Comparison of ENCODE assay signal across 8 mouse cellular contexts in genomic region chr4:98545376-98545775, GRCm38 (mm10).
DNase-seq lines count a peak whose midpoint lies in the region; ATAC-seq and TF ChIP-seq lines count a peak whose summit lies in the region.

No protein-coding gene starts in this region.

- 38% methylated on average over 1 of the region's 1 CpGs for WGBS in limb, embryonic 12.5 days
- WGBS in limb, embryonic 10.5 days: 42% methylated on average over 1 of the region's 1 CpGs

- no peaks in the 10 kb centered on the region for H3K9me3 ChIP-seq in limb, embryonic 12.5 days
- H3K9me3 ChIP-seq in limb, embryonic 10.5 days (replicated peaks): no peaks in the 10 kb centered on the region

- no peak for TF ChIP-seq POLR2A in embryonic fibroblast, embryonic 13.5 days (IDR thresholded peaks at IDR 0.05; ENCODE audit: low read depth, low read length)

- no peaks in the 10 kb centered on the region; the same call in 1 of the 2 replicates for H3K36me3 ChIP-seq in limb, embryonic 12.5 days
- H3K36me3 ChIP-seq in limb, embryonic 10.5 days: no peaks in the 10 kb centered on the region

- H3K27ac ChIP-seq in limb, embryonic 12.5 days: no peak overlapping the region
- no peak overlapping the region for H3K27ac ChIP-seq in limb, embryonic 10.5 days
- no peak overlapping the region for H3K27ac ChIP-seq in embryonic fibroblast, embryonic 13.5 days (ENCODE audit: insufficient read depth, low read length)

- H3K4me2 ChIP-seq in limb, embryonic 12.5 days: no peak overlapping the region

- no peak overlapping the region for H3K9ac ChIP-seq in limb, embryonic 12.5 days (replicated peaks)

- peaks cover 11% of the 10 kb centered on the region for H3K4me1 ChIP-seq in limb, embryonic 12.5 days (replicated peaks)
- 0 out of 2 replicates have a peak, but pooled peaks cover 3% of the 10 kb centered on the region for H3K4me1 ChIP-seq in limb, embryonic 10.5 days
- peaks cover 10% of the 10 kb centered on the region for H3K4me1 ChIP-seq in embryonic fibroblast, embryonic 13.5 days (ENCODE audit: control insufficient read depth, insufficient read depth, low read length)

- H3K27me3 ChIP-seq in limb, embryonic 12.5 days: no peaks in the 10 kb centered on the region
- H3K27me3 ChIP-seq in limb, embryonic 10.5 days (ENCODE audit: low read depth, poor library complexity, severe bottlenecking): no peaks in the 10 kb centered on the region

- peak; percentile 9 for DNase-seq in CD4-positive, CD25-positive, alpha-beta regulatory T cell, adult 2 months (ENCODE audit: low read depth, low spot score)
- no peak for DNase-seq in limb, embryonic 10.5 days (ENCODE audit: low spot score)
- peak; percentile 43 for DNase-seq in lung, postnatal 10 days
- DNase-seq in testis, postnatal 10 days (ENCODE audit: low spot score): no peak
- no peak for DNase-seq in layer of hippocampus, adult 11-12 months (ENCODE audit: low spot score)

- ATAC-seq in CD4-positive, CD25-positive, alpha-beta regulatory T cell, adult 4 months: no peak
- 0 out of 2 replicates have a peak, but pooled peaks have one; percentile 56 for ATAC-seq in limb, embryonic 12.5 days (ENCODE audit: insufficient number of reproducible peaks, insufficient read depth, low FRiP score, low TSS enrichment, low read depth)

- peak; percentile 37; the same call in 1 of the 2 replicates for TF ChIP-seq CTCF in embryonic fibroblast, embryonic 13.5 days (IDR thresholded peaks at IDR 0.05; ENCODE audit: borderline replicate concordance, insufficient read depth, low read length)

- no peak overlapping the region for H3K4me3 ChIP-seq in limb, embryonic 12.5 days (replicated peaks)
- H3K4me3 ChIP-seq in limb, embryonic 10.5 days: no peak overlapping the region
- H3K4me3 ChIP-seq in embryonic fibroblast, embryonic 13.5 days (ENCODE audit: insufficient read depth, low read length): no peak overlapping the region

Comparison
In these comparisons a context has a peak if more than half of its experiments do, and no peak if none do; other contexts are left out.
1. DNase-seq: peak in CD4-positive, CD25-positive, alpha-beta regulatory T cell, adult 2 months (single experiment) and lung, postnatal 10 days (single experiment); none in limb, embryonic 10.5 days (single experiment), testis, postnatal 10 days (single experiment) and layer of hippocampus, adult 11-12 months (single experiment).